Mouse (Mus musculus): ENCODE measurements around the gene Gm26965. TPM values are rescaled to one million over a fixed set of nuclear protein-coding genes. Genes with fewer than 3 reads are reported as not detected.
"Not testable (repeated sequence)": the region's sequence is repeated elsewhere in the genome, so short reads cannot be mapped to it uniquely, and the experiment has no call there.

Gm26965 gene
- polyA plus RNA-seq, 1 experiment from 2014 or later = not detected

GRCm38 (mm10) chr13:67500084-67500719 lies 25.7 kb downstream of the Gm26965 start, which contains the start of gene Zfp58:
Gene Zfp58, minus strand, starts transcription at chr13:67500555.
- no peaks in the 10 kb centered on the region for H3K4me1 ChIP-seq (ENCODE audit: control insufficient read depth, insufficient read depth, low read length)
- H3K4me2 ChIP-seq (ENCODE audit: low read depth, low read length) = peak within 1 kb of the TSS; percentile 82
- peak; percentile 98 for ATAC-seq (ENCODE audit: low read depth)
- peak within 1 kb of the TSS; percentile 80 for H3K9ac ChIP-seq (ENCODE audit: low read depth, low read length)
- DNase-seq (ENCODE audit: low spot score) = peak; percentile 95
- H3K4me3 ChIP-seq (ENCODE audit: low read depth, low read length) = peak within 1 kb of the TSS; percentile 81
- H3K27me3 ChIP-seq (replicated peaks; ENCODE audit: control insufficient read depth, insufficient read depth, low read length) = no peaks in the 10 kb centered on the region
- WGBS = under 1% methylated on average over 22 of the region's 22 CpGs
- 0 out of 2 replicates have a peak, but pooled peaks cover 6% of the 10 kb centered on the region for H3K9me3 ChIP-seq (ENCODE audit: control insufficient read depth, low read length)
- peaks cover 13% of the 10 kb centered on the region for H3K36me3 ChIP-seq (ENCODE audit: control insufficient read depth, insufficient read depth, low read length)
- H3K27ac ChIP-seq (replicated peaks; ENCODE audit: low read depth, low read length) = peak within 1 kb of the TSS; percentile 61

- 97% methylated on average over 1 of the region's 1 CpGs for WGBS
- peaks cover 44% of the 10 kb centered on the region for H3K9me3 ChIP-seq (ENCODE audit: control insufficient read depth, low read length)
- H3K4me1 ChIP-seq (ENCODE audit: control insufficient read depth, insufficient read depth, low read length) = no peaks in the 10 kb centered on the region
- H3K27ac ChIP-seq (replicated peaks; ENCODE audit: low read depth, low read length) = no peak overlapping the region
- H3K4me3 ChIP-seq (ENCODE audit: low read depth, low read length) = no peak overlapping the region
- H3K4me2 ChIP-seq (ENCODE audit: low read depth, low read length) = no peak overlapping the region
- no peak overlapping the region for H3K9ac ChIP-seq (ENCODE audit: low read depth, low read length)
- H3K36me3 ChIP-seq (ENCODE audit: control insufficient read depth, insufficient read depth, low read length) = peaks cover 57% of the 10 kb centered on the region
- H3K27me3 ChIP-seq (replicated peaks; ENCODE audit: control insufficient read depth, insufficient read depth, low read length) = no peaks in the 10 kb centered on the region
- DNase-seq (ENCODE audit: low spot score) (no peak), ATAC-seq (ENCODE audit: low read depth) (no peak)
Measured at GRCm38 (mm10) chr13:67495631-67496030, 30.3 kb downstream of the Gm26965 start.

- 42% methylated on average over 8 of the region's 8 CpGs for WGBS
- DNase-seq (ENCODE audit: low spot score) (no peak), ATAC-seq (ENCODE audit: low read depth) (peak; percentile 54)
- peak overlapping the region; percentile 57 for H3K4me2 ChIP-seq (ENCODE audit: low read depth, low read length)
- H3K36me3 ChIP-seq (ENCODE audit: control insufficient read depth, insufficient read depth, low read length) = peaks cover 20% of the 10 kb centered on the region
- H3K27me3 ChIP-seq (replicated peaks; ENCODE audit: control insufficient read depth, insufficient read depth, low read length) = no peaks in the 10 kb centered on the region
- H3K9me3 ChIP-seq (ENCODE audit: control insufficient read depth, low read length) = 0 out of 2 replicates have a peak, but pooled peaks cover 5% of the 10 kb centered on the region
- H3K4me3 ChIP-seq (ENCODE audit: low read depth, low read length) = peak overlapping the region; percentile 53
- H3K27ac ChIP-seq (replicated peaks; ENCODE audit: low read depth, low read length) = no peak overlapping the region
- no peaks in the 10 kb centered on the region for H3K4me1 ChIP-seq (ENCODE audit: control insufficient read depth, insufficient read depth, low read length)
- peak overlapping the region; percentile 60; the same call in 1 of the 2 replicates for H3K9ac ChIP-seq (ENCODE audit: low read depth, low read length)
Measured at GRCm38 (mm10) chr13:67484424-67484811, 41.5 kb downstream of the Gm26965 start.

- H3K4me2 ChIP-seq (ENCODE audit: low read depth, low read length) = peak within 1 kb of the TSS; percentile 57
- H3K36me3 ChIP-seq (ENCODE audit: control insufficient read depth, insufficient read depth, low read length) = peaks cover 16% of the 10 kb centered on the region
- H3K4me3 ChIP-seq (ENCODE audit: low read depth, low read length) = peak within 1 kb of the TSS; percentile 53
- WGBS = 4% methylated on average over 20 of the region's 20 CpGs
- H3K27me3 ChIP-seq (replicated peaks; ENCODE audit: control insufficient read depth, insufficient read depth, low read length) = no peaks in the 10 kb centered on the region
- H3K4me1 ChIP-seq (ENCODE audit: control insufficient read depth, insufficient read depth, low read length) = no peaks in the 10 kb centered on the region
- DNase-seq (ENCODE audit: low spot score) (peak; percentile 96), ATAC-seq (ENCODE audit: low read depth) (peak; percentile 96)
- peak within 1 kb of the TSS; percentile 60 for H3K9ac ChIP-seq (ENCODE audit: low read depth, low read length)
- H3K9me3 ChIP-seq (ENCODE audit: control insufficient read depth, low read length) = 0 out of 2 replicates have a peak, but pooled peaks cover 5% of the 10 kb centered on the region
- no peak within 1 kb of the TSS for H3K27ac ChIP-seq (replicated peaks; ENCODE audit: low read depth, low read length)
Measured at GRCm38 (mm10) chr13:67483625-67484423, 42.1 kb downstream of the Gm26965 start, which contains the start of gene Zfp874b. Gene Zfp874b, minus strand, starts transcription at chr13:67484258.

GRCm38 (mm10) chr13:67481528-67481927 lies 44.4 kb downstream of the Gm26965 start:
- Histone ChIP-seq H3K4me1 (ENCODE audit: control insufficient read depth, insufficient read depth, low read length) (no peaks in the 10 kb centered on the region), H3K27me3 (replicated peaks; ENCODE audit: control insufficient read depth, insufficient read depth, low read length) (no peaks in the 10 kb centered on the region), H3K27ac (replicated peaks; ENCODE audit: low read depth, low read length) (no peak overlapping the region), H3K9me3 (ENCODE audit: control insufficient read depth, low read length) (no peaks in the 10 kb centered on the region), H3K36me3 (ENCODE audit: control insufficient read depth, insufficient read depth, low read length) (peaks cover 16% of the 10 kb centered on the region; the same call in 1 of the 2 replicates), H3K4me2 (ENCODE audit: low read depth, low read length) (no peak overlapping the region), H3K4me3 (ENCODE audit: low read depth, low read length) (no peak overlapping the region), H3K9ac (ENCODE audit: low read depth, low read length) (no peak overlapping the region)
- DNase-seq (ENCODE audit: low spot score) = no peak
- 66% methylated on average over 4 of the region's 4 CpGs for WGBS
- no peak for ATAC-seq (ENCODE audit: low read depth)

GRCm38 (mm10) chr13:67469274-67469673 lies 56.7 kb downstream of the Gm26965 start:
- DNase-seq (ENCODE audit: low spot score) (no peak), ATAC-seq (ENCODE audit: low read depth) (no peak)
- H3K27ac ChIP-seq (replicated peaks; ENCODE audit: low read depth, low read length) = no peak overlapping the region

GRCm38 (mm10) chr13:67463506-67464185 lies 62.3 kb downstream of the Gm26965 start:
- not testable (repeated sequence) for H3K27me3 ChIP-seq (replicated peaks; ENCODE audit: control insufficient read depth, insufficient read depth, low read length); H3K9ac ChIP-seq (ENCODE audit: low read depth, low read length); H3K4me3 ChIP-seq (ENCODE audit: low read depth, low read length); H3K4me2 ChIP-seq (ENCODE audit: low read depth, low read length); DNase-seq (ENCODE audit: low spot score); ATAC-seq (ENCODE audit: low read depth); H3K4me1 ChIP-seq (ENCODE audit: control insufficient read depth, insufficient read depth, low read length); H3K36me3 ChIP-seq (ENCODE audit: control insufficient read depth, insufficient read depth, low read length); H3K9me3 ChIP-seq (ENCODE audit: control insufficient read depth, low read length); H3K27ac ChIP-seq (replicated peaks; ENCODE audit: low read depth, low read length)
- 89% methylated on average over 2 of the region's 5 CpGs for WGBS

More at GRCm38 (mm10) chr13:67469274-67469673, 56.7 kb downstream of the Gm26965 start:
- Histone ChIP-seq H3K9ac (ENCODE audit: low read depth, low read length) (no peak overlapping the region), H3K36me3 (ENCODE audit: control insufficient read depth, insufficient read depth, low read length) (peaks cover 38% of the 10 kb centered on the region), H3K9me3 (ENCODE audit: control insufficient read depth, low read length) (peaks cover 21% of the 10 kb centered on the region; the same call in 1 of the 2 replicates), H3K4me1 (ENCODE audit: control insufficient read depth, insufficient read depth, low read length) (no peaks in the 10 kb centered on the region), H3K4me3 (ENCODE audit: low read depth, low read length) (no peak overlapping the region), H3K27me3 (replicated peaks; ENCODE audit: control insufficient read depth, insufficient read depth, low read length) (no peaks in the 10 kb centered on the region), H3K4me2 (ENCODE audit: low read depth, low read length) (no peak overlapping the region)
- WGBS = 91% methylated on average over 3 of the region's 3 CpGs

GRCm38 (mm10) chr13:67452021-67452309 lies 74.0 kb downstream of the Gm26965 start:
- DNase-seq (ENCODE audit: low spot score) = no peak
- 7% methylated on average over 3 of the region's 3 CpGs for WGBS
- Histone ChIP-seq H3K36me3 (ENCODE audit: control insufficient read depth, insufficient read depth, low read length) (peaks cover 17% of the 10 kb centered on the region), H3K4me1 (ENCODE audit: control insufficient read depth, insufficient read depth, low read length) (no peaks in the 10 kb centered on the region), H3K4me2 (ENCODE audit: low read depth, low read length) (peak overlapping the region; percentile 64), H3K9ac (ENCODE audit: low read depth, low read length) (peak overlapping the region; percentile 69), H3K27ac (replicated peaks; ENCODE audit: low read depth, low read length) (peak overlapping the region; percentile 55), H3K4me3 (ENCODE audit: low read depth, low read length) (peak overlapping the region; percentile 56), H3K9me3 (ENCODE audit: control insufficient read depth, low read length) (no peaks in the 10 kb centered on the region), H3K27me3 (replicated peaks; ENCODE audit: control insufficient read depth, insufficient read depth, low read length) (no peaks in the 10 kb centered on the region)
- peak; percentile 41; the same call in 1 of the 2 replicates for ATAC-seq (ENCODE audit: low read depth)

Data from embryonic facial prominence, embryonic 14.5 days (tissue).